Mouse (Mus musculus) thymus, adult 2 months (tissue): ENCODE results near the gene Ocel1.

Source experiments
- CTCF ChIP-seq: fragments of 200-500 bp; IDR thresholded peaks from 2 replicates; pipeline ENCODE4 v1.5.1; 2012; ENCODE audit warnings: mild to moderate bottlenecking, control low read depth, low read length, moderate library complexity, borderline replicate concordance; ENCODE audit not compliant: control insufficient read depth, poor library complexity, insufficient read depth; ENCODE audit errors: extremely low read depth
- POLR2A ChIP-seq: fragments of 200-500 bp; IDR thresholded peaks from 2 replicates; pipeline ENCODE4 v1.6.1; 2012; ENCODE audit warnings: mild to moderate bottlenecking, low read length, control low read depth, moderate library complexity; ENCODE audit not compliant: control insufficient read depth, poor library complexity, insufficient read depth; ENCODE audit errors: extremely low read depth

DNA sequence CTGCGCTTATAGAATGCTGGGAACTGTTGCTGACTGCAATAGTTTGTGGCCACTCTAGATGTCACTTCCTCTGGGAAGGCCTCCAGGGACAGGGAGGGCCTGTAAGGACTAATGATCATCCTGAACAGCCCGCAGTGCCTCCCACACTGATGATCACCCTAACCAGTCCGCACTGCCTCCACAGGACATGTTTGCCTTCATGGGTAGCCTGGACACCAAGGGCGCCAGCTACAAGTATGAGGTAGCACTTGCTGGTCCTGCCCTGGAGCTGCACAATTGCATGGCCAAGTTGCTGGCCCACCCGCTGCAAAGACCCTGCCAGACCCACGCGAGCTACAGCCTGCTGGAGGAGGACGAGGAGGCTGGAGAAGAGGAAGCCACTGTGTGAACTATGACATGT is 32.9 kb downstream of the Ocel1 start:
- TF ChIP-seq POLR2A (no peak), CTCF (no peak)
